Mouse (Mus musculus) bone marrow, adult 2 months (tissue): Measurements from ENCODE around the gene Gm10491. TPM values are rescaled to one million over a fixed set of nuclear protein-coding genes. Genes with fewer than 3 reads are reported as not detected.
"Not testable (repeated sequence)": the region's sequence is repeated elsewhere in the genome, so short reads cannot be mapped to it uniquely, and the experiment has no call there.

Source experiments
- H3K27ac ChIP-seq: fragments of 200-500 bp; 2 replicates; pipeline ENCODE4 v1.5.1; 2012; ENCODE audit warnings: low read depth, mild to moderate bottlenecking, control low read depth, inconsistent platforms, low read length; ENCODE audit not compliant: control insufficient read depth, poor library complexity, insufficient read depth
- H3K4me1 ChIP-seq: fragments of 200-500 bp; 2 replicates; pipeline ENCODE4 v1.6.1; 2011; ENCODE audit warnings: low read length; ENCODE audit not compliant: control insufficient read depth, insufficient read depth
- H3K4me3 ChIP-seq: fragments of 200-500 bp; replicated peaks from 2 replicates; pipeline ENCODE3; 2011; ENCODE audit warnings: mild to moderate bottlenecking, low read depth, low read length, control low read depth; ENCODE audit not compliant: control insufficient read depth
- CTCF ChIP-seq: fragments of 200-500 bp; IDR thresholded peaks from 2 replicates; pipeline ENCODE4 v1.5.1; 2011; ENCODE audit warnings: low read length, control low read depth; ENCODE audit not compliant: control insufficient read depth, insufficient read depth
- POLR2A ChIP-seq: fragments of 200-500 bp; IDR thresholded peaks from 2 replicates; pipeline ENCODE4 v1.6.1; 2011; ENCODE audit warnings: low read depth, mild to moderate bottlenecking, control low read depth, low read length, borderline replicate concordance; ENCODE audit not compliant: control insufficient read depth
- WGBS: fragments of 180-500 bp; shearing (Covaris S2); methylation state at CpG from one replicate; pipeline ENCODE4 v1.1.7; 2018; 5-methylcytosine and 5-hydroxymethylcytosine counted together
- polyA plus RNA-seq: library from polyadenylated mRNA; stranded (reverse); fragments of >200 nt; gene quantifications from 2 replicates; pipeline ENCODE4 v1.2.4, GENCODE M21; 2011; ENCODE audit warnings: low replicate concordance; ENCODE audit not compliant: missing spikeins, insufficient read depth, insufficient read length

Gene Gm10491
- polyA plus RNA-seq, 1 experiment: not detected

DNA sequence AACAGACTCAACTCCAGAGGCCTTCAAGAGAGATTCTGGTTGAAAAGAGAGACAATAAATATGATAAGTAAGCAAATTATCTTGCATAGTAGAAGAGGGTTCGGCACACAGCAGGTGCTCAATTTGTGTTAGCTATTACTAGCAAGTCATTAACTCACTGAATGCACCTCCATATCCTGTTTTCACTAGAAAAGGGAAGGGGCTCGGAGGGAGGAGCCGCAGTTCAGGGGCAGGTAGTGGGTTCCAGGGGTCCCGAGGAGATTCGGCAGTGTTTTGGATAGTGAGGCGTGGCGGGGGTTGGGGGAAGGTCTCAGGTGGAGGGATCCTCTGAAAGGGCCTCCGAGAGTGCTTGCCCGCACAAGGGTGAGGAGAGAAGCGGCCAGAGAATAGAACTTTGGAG lies 19.5 kb upstream of the Gm10491 start:
- Histone ChIP-seq H3K4me1 (no peaks in the 10 kb centered on the region), H3K4me3 (no peak overlapping the region), H3K27ac (no peak overlapping the region)
- 21% methylated on average over 10 of the region's 10 CpGs for WGBS
- TF ChIP-seq CTCF (no peak), POLR2A (no peak)

DNA sequence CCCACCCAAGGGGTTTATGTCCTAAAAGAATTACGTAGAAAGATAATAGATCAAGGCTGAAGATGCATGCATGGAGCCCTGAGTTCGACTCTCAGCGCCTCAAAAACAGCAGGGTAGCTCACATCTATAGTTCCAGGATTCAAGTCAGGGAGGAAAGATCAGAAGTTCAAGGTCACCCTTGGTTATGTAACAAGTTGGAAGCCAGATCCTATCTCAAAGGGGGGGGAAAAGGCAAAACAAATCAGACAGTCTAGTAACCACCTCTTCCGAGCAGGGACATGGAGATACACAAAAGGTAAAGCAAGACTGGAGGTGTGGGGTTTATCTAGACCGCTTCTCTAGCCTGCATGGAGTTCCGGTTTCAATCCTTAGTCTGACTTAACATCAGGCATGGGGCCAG lies 18.6 kb upstream of the Gm10491 start:
- H3K27ac ChIP-seq: no peak overlapping the region
- no peak overlapping the region for H3K4me3 ChIP-seq
- no peak for TF ChIP-seq POLR2A
- TF ChIP-seq CTCF: no peak
- no peaks in the 10 kb centered on the region for H3K4me1 ChIP-seq
- 74% methylated on average over 6 of the region's 6 CpGs for WGBS

DNA sequence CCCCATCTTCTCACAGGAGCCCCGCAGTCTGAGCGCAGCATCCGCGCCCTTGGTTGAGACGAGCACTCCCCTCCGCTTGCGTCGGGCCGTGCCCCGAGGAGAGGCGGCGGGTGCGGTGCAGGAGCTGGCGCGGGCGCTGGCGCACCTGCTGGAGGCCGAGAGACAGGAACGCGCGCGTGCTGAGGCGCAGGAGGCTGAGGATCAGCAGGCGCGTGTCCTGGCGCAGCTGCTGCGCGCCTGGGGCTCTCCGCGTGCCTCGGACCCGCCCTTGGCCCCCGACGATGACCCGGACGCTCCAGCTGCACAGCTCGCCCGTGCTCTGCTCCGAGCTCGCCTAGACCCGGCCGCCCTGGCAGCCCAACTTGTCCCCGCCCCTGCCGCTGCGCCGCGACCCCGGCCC lies 14.4 kb upstream of the Gm10491 start:
- Histone ChIP-seq H3K4me3 (no peak overlapping the region), H3K4me1 (no peaks in the 10 kb centered on the region), H3K27ac (no peak overlapping the region)
- TF ChIP-seq CTCF (no peak), POLR2A (no peak)
- WGBS: 7% methylated on average over 47 of the region's 48 CpGs

DNA sequence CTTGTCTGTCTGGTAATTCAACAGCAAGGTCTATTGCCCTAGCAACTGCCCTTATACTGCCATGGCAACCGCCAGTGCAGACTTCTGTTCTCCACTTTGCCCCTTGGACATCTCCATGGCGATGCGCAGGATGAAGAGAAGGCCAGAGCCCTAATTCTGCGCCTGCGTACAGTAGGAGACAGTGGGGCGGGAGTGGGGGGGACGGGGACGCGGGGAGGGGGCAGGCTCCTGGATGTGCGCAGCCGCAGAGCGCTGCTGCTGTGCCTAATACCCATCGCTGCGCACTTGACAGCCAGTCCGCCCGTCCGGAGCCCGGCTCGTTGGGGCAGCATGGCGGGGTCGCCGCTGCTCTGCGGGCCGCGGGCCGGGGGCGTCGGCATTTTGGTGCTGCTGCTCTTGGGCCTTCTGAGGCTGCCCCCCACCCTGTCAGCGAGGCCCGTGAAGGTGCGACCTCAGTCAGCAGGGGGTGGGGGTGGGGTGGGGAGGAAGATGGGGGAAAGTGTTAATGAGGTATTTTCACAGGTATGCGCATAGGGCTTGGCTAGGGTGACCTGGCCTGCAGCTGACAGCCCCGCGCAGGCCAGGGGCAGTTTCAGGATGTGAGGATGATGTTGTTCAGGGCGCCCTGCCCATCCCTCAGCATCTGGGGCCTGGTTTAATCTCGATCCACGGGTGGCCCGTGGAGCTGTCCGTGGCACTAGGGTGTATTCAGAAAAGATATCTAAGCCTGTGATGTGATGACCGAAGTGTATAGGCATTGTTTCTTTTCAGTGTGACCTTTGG lies 12.2 kb upstream of the Gm10491 start, which contains the start of gene Pcsk1n:
Pcsk1n (plus strand) TSS at position 222 of the 783 bp plus-strand sequence.
- no peak for TF ChIP-seq CTCF
- TF ChIP-seq POLR2A: no peak
- Histone ChIP-seq H3K27ac (no peak within 1 kb of the TSS), H3K4me1 (no peaks in the 10 kb centered on the region), H3K4me3 (no peak within 1 kb of the TSS)
- 19% methylated on average over 39 of the region's 40 CpGs for WGBS

DNA sequence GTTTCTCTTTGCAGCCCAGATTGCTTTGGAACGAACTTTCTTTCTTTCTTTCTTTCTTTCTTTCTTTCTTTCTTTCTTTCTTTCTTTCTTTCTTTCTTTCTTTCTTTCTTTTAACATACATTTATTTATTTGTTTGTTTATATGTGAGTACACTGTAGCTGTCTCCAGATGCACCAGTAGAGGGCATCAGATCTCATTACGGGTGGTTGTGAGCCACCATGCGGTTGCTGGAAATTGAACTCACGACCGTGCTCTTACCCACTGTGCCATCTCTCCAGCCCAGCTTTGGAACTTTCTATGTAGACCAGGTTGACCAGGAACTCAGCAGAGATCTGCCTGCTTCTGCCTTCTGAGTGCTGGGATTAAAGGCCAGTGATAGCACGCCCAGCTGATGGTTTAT lies 10.3 kb upstream of the Gm10491 start:
- H3K4me3 ChIP-seq, H3K27ac ChIP-seq, H3K4me1 ChIP-seq: not testable (repeated sequence)
- WGBS: 42% methylated on average over 6 of the region's 6 CpGs

DNA sequence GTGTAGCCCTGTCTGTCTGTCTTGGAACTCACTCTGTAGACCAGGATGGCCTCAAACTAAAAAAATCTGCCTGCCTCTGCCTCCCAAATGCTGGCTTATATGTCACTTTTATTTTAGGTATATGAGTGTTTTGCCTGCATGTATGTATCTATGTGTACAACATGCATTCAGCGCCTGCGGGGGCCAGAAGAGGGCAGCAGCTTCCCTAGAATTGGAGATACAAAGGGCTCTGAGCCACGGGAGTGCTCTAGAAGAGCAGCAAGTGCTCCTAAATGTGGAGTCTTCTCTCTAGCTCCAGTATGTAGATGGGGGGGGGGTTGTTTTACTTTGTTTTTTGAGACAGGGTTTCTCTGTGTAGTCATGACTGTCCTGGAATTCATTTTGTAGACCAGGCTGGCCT lies 8.0 kb upstream of the Gm10491 start:
- H3K27ac ChIP-seq, H3K4me1 ChIP-seq, H3K4me3 ChIP-seq: not testable (repeated sequence)
- 25% methylated on average over 3 of the region's 3 CpGs for WGBS

DNA sequence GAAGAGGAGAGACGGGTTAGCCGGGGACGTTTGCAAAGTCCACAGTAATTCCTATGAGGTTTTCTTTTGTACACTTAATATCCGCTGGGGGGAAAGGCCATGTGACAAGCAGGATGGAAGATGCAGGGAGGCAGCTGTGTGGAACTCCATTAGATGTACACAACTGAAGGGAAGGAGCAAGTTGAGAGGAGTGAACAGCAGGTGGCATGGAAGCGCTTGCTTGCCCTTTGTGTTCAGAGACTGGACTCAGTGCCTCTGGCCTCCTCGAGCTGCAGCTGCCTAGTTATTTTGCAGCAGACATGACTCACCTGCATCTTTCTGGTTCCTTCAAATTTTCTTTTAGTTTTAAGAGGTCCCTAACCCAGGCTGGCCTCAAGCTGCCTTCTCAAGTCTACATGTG lies 2.8 kb upstream of the Gm10491 start:
- WGBS: 57% methylated on average over 6 of the region's 6 CpGs
- TF ChIP-seq POLR2A (no peak), CTCF (no peak)
- H3K4me3 ChIP-seq: no peak overlapping the region
- no peaks in the 10 kb centered on the region for H3K4me1 ChIP-seq
- H3K27ac ChIP-seq: no peak overlapping the region

DNA sequence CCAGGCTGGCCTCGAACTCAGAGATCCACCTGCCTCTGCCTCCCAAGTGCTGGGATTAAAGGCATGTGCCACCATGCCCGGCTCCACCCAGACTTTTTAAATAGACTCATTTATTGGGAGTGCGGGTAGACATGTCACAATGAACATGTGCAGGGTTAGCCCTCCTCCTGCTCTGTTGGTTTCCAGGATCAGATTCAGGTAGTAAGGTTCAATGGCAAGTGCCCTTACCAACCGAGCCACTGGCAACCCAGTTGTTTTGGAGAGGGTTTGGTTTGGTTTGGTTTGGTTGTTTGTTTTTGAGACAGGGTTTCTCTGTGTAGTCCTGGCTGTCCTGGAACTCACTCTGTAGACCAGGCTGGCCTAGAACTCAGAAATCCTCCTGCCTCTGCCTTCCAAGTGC lies 1.6 kb upstream of the Gm10491 start, which contains the start of gene Gm10490:
Gm10490 (plus strand) TSS at position 301 of the 400 bp plus-strand sequence.
- not testable (repeated sequence) for H3K4me1 ChIP-seq, H3K4me3 ChIP-seq, H3K27ac ChIP-seq
- WGBS: 87% methylated on average over 4 of the region's 4 CpGs

DNA sequence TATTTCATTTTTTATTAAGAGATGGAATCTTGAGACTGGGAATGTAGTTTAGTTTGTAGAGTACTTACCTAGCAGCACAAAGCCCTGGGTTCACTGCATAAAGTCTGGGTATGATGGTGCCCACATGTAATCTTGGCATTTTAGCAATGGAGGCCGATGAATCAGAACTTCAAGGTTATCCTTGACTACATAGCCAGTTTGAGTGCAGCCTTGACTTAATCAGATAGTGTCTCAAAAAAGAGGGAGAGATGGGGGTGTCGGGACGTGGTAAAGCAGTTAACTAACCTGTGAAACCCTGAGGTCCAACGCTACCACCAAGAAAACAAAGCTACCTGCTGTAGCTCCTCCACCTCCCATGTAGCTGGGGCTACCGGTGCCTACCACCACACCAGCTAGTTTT lies 3.2 kb downstream of the Gm10491 start:
- WGBS: 88% methylated on average over 5 of the region's 5 CpGs
- TF ChIP-seq CTCF (no peak), POLR2A (no peak)
- Histone ChIP-seq H3K4me3 (no peak overlapping the region), H3K4me1 (no peaks in the 10 kb centered on the region), H3K27ac (no peak overlapping the region)
